Mouse (Mus musculus) liver, adult (tissue): ENCODE measurements around the gene Mthfd1l.

ENCODE experiments used
- GATA4 ChIP-seq: IDR thresholded peaks from 2 replicates; pipeline ENCODE4 v1.6.1; 2014; ENCODE audit warnings: mild to moderate bottlenecking, low read length; ENCODE audit not compliant: insufficient replicate concordance

Gene Mthfd1l

DNA sequence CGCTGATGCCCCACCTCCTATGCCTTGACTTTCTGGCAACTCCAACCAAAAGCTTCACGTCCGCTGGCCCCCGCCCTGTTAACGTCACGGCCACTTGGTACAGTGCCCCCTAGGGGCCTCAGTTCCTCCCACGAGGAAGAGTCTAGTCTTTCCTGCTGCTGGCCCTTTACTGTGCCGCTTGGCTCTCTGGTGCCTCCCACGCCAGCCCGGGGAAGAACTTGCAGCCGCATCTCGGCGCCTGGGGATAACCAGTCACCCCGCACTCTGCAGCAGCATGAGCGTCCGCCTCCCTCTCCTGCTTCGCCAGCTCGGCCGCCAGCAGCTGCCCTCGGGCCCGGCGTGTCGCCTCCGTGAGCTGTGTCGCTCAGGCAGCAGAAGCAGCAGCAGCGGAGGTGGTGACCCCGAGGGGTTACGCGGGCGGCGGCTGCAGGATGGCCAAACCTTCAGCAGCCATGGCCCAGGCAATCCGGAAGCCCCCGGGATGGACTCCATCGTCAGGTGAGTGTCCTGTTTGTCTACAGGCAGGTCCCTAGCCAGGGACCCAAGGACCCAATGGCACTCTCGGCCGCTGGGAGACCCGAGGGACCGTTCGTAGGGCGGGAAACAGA lies at the start of gene Mthfd1l:
Mthfd1l (plus strand) TSS at position 138 of the 608 bp plus-strand sequence.
- TF ChIP-seq GATA4 = no peak

DNA sequence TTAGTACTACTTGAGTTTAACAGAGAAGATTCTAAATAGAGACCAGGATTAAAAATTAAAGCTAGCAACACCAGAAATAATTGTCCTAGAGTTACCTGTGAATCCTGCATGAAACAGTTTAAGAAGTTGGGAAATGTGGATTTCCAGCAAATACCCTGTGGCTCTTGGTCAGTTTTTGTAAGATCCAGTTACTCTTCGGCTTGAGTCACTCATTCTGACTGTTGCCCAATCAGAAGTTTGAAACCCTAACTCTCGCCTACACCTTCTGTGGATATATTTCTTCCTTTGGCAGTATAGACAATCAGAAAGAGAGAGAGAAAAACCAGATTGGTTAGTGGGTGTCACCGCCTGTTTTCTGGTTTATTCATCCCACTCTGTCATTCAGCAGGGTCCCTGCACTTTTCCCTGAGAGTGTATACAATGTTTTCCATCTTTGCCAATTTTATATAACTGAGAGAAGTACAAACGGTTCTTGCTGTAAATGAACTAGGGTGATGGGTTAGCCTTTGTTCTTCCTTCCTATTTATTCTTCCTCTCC lies 44.8 kb upstream of the Mthfd1l start:
- no peak for TF ChIP-seq GATA4

- no peak for TF ChIP-seq GATA4
Measured at GRCm38 (mm10) chr10:3931831-3932230, 41.1 kb upstream of the Mthfd1l start.

GRCm38 (mm10) chr10:3933311-3933940 lies 39.5 kb upstream of the Mthfd1l start:
- TF ChIP-seq GATA4 = no peak

GRCm38 (mm10) chr10:3936864-3937263 lies 36.1 kb upstream of the Mthfd1l start:
- no peak for TF ChIP-seq GATA4

DNA sequence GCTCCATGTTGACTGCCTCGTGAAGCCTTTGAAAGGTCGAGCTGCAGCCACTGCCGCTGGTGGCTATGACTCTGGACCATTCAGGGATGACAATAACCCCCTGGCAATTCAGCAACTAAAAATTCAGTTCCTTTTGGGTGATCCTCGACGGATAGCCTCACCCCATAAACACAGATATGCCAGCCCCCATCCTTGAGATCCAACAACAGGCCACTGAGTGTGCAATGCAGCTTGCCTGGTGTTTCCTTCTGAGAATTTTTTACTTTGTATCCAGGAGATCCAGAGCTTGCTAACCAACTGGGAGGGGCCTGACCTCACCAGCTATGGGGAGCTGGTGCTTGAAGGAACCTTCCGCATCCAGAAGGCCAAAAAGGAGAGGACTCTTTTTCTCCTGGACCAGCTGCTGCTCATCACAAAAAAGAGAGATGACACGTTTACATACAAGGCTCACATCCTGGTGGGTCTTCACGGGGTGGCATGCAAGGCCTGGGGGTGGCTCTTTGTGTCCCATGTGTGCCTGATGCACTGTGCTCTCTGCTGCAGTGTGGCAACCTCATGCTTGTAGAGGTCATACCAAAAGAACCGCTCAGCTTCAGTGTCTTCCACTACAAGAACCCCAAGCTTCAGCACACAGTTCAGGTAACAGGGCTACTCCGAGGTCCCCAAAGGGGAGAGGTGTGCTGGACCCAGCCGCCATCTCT lies 32.9 kb upstream of the Mthfd1l start:
- no peak for TF ChIP-seq GATA4

DNA sequence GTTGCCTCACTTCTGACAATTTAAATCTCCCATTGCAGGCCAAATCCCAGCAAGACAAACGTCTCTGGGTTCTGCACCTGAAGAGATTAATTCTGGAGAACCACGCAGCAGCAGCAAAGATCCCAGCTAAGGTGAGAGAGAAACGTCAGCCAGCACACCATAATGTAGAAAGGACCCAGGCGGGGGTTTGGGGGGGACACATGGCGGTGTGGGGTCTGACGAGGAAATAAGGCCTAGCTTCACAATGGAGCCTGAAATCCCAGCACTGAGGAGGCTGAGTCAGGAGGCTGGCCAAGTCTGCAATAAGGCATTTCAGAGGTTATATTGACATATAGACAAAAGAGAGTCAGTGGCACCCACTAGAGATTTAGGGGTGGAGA lies 32.3 kb upstream of the Mthfd1l start:
- no peak for TF ChIP-seq GATA4

- no peak for TF ChIP-seq GATA4
Measured at GRCm38 (mm10) chr10:3941054-3941757, 31.7 kb upstream of the Mthfd1l start.

DNA sequence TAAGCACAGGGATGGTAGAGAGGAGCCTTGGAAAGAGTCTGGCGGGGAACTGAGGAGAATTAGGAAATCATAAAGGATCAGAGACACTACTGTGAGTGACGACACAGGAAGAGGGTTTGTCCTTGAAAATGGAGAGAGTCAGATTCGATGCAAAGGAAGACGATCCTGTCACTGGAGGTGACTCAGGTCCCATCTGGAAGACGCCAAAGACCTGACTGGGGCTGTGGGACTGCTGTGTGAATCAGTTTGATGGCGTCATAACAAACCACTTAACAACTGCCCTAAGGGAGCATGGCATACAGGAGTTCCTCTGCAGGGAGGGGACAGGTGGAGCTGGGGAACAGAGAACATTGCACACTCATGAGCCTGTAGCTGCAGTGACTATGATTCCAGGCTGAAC lies 30.6 kb upstream of the Mthfd1l start:
- no peak for TF ChIP-seq GATA4

- TF ChIP-seq GATA4 = no peak
Measured at GRCm38 (mm10) chr10:3943492-3944395, 29.2 kb upstream of the Mthfd1l start.

- TF ChIP-seq GATA4 = no peak
Measured at GRCm38 (mm10) chr10:3946871-3947270, 26.0 kb upstream of the Mthfd1l start.

GRCm38 (mm10) chr10:3947346-3947745 lies 25.6 kb upstream of the Mthfd1l start:
- TF ChIP-seq GATA4 = no peak

DNA sequence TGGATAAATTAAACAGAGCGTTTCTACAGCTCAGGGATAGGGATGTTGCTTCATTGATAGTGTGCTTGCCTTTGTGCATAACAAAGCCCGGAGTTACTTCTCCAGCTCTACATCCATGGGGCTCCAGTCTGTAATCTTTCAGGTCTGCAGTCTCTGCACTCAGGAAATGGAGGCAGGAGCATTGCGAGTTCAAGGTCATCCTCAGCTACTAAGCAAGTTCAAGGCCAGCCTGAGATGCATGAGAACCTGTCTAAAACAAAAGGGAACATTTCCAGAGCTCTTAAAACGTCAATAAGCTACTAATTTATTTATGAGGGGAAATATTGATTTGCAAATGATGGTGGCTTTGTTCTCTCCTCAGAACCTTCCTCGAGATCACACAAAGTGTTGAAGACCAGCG lies 23.6 kb upstream of the Mthfd1l start:
- TF ChIP-seq GATA4 = no peak

GRCm38 (mm10) chr10:3956471-3956870 lies 16.4 kb upstream of the Mthfd1l start:
- no peak for TF ChIP-seq GATA4
